Mouse (Mus musculus): ENCODE results near the gene Slc41a3.

The Slc41a3 gene

GRCm38 (mm10) chr6:90597592-90597991 is 6.9 kb upstream of the Slc41a3 start:
- in situ Hi-C loops (cut with MboI, MseI) = no loop called here

- in situ Hi-C loops (cut with MboI, MseI) = no loop called here
These were observed 6.3 kb upstream of the Slc41a3 start for GRCm38 (mm10) chr6:90598197-90598596.

GRCm38 (mm10) chr6:90600351-90600750 is 4.2 kb upstream of the Slc41a3 start:
- in situ Hi-C loops (cut with MboI, MseI) = no loop called here

- in situ Hi-C loops (cut with MboI, MseI) = no loop called here
These were observed 2.8 kb upstream of the Slc41a3 start for GRCm38 (mm10) chr6:90601736-90602135.

- in situ Hi-C loops (cut with MboI, MseI) = no loop called here
These were observed 2.2 kb upstream of the Slc41a3 start for GRCm38 (mm10) chr6:90602304-90602703.

GRCm38 (mm10) chr6:90603126-90603525 is 1.4 kb upstream of the Slc41a3 start:
- in situ Hi-C loops (cut with MboI, MseI) = no loop called here

- in situ Hi-C loops (cut with MboI, MseI) = no loop called here
These were observed 395 bp upstream of the Slc41a3 start for GRCm38 (mm10) chr6:90604130-90604529.

GRCm38 (mm10) chr6:90605298-90605665 is 757 bp downstream of the Slc41a3 start:
- in situ Hi-C loops (cut with MboI, MseI) = no loop called here

GRCm38 (mm10) chr6:90606538-90606937 is 2.0 kb downstream of the Slc41a3 start:
- in situ Hi-C loops (cut with MboI, MseI) = no loop called here

GRCm38 (mm10) chr6:90607196-90607595 is 2.7 kb downstream of the Slc41a3 start:
- in situ Hi-C loops (cut with MboI, MseI) = no loop called here

GRCm38 (mm10) chr6:90608186-90608585 is 3.7 kb downstream of the Slc41a3 start:
- in situ Hi-C loops (cut with MboI, MseI) = no loop called here

- in situ Hi-C loops (cut with MboI, MseI) = no loop called here
These were observed 5.7 kb downstream of the Slc41a3 start for GRCm38 (mm10) chr6:90610248-90610647.

GRCm38 (mm10) chr6:90613277-90613676 is 8.8 kb downstream of the Slc41a3 start:
- in situ Hi-C loops (cut with MboI, MseI) = no loop called here

- in situ Hi-C loops (cut with MboI, MseI) = no loop called here
These were observed 10.8 kb downstream of the Slc41a3 start for GRCm38 (mm10) chr6:90615362-90615761.

- in situ Hi-C loops (cut with MboI, MseI) = no loop called here
These were observed 11.5 kb downstream of the Slc41a3 start for GRCm38 (mm10) chr6:90615991-90616390.

GRCm38 (mm10) chr6:90616481-90616880 is 12.0 kb downstream of the Slc41a3 start:
- in situ Hi-C loops (cut with MboI, MseI) = no loop called here

- in situ Hi-C loops (cut with MboI, MseI) = no loop called here
These were observed 13.7 kb downstream of the Slc41a3 start for GRCm38 (mm10) chr6:90618274-90618673.

GRCm38 (mm10) chr6:90618821-90619636 is 14.5 kb downstream of the Slc41a3 start:
- in situ Hi-C loops (cut with MboI, MseI) = no loop called here

- in situ Hi-C loops (cut with MboI, MseI) = no loop called here
These were observed 15.4 kb downstream of the Slc41a3 start for GRCm38 (mm10) chr6:90619936-90620335.

- in situ Hi-C loops (cut with MboI, MseI) = no loop called here
These were observed 16.5 kb downstream of the Slc41a3 start for GRCm38 (mm10) chr6:90620791-90621583.

- in situ Hi-C loops (cut with MboI, MseI) = no loop called here
These were observed 17.0 kb downstream of the Slc41a3 start for GRCm38 (mm10) chr6:90621584-90621890.

- in situ Hi-C loops (cut with MboI, MseI) = no loop called here
These were observed 18.4 kb downstream of the Slc41a3 start for GRCm38 (mm10) chr6:90622758-90623455.
